Mouse (Mus musculus): ENCODE data around the gene Rln1. TPM values are rescaled to one million over a fixed set of nuclear protein-coding genes. Genes with fewer than 3 reads are reported as not detected.

Gene Rln1
- total and polyA plus RNA-seq, 3 experiments, result 0.11 TPM; not detected in 2

DNA sequence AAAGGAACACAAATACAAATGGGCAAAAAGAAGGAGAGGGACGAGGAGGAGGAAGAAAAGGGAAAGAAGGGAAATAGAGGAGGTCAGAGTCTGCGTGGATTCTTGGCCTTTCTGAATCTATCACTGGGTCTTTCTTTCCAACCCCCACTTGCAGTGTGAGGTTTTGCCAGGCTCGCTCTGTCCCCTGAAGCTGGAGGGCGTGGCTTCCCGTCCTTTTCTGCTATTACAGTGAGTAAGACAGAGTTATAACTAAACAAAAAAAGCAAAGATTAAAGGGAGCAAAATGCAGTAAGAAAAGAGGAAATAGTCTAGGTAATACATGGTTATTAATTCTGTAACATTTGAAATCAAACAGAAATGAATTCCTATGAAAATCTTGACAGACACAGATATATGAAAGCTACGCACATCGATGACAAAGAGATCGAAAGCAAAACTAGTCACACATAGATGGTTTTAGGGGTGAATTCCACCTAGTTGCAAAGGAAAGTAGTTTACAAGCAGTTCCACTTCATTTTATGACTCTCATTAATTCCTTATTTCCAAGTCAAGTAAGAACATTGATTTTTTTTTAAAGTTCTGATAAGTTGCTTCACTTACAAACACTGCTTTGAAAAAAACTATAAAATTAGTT is 10.9 kb downstream of the Rln1 start:
- H3K4me3 ChIP-seq (ENCODE audit: low read depth, low read length), result no peak overlapping the region
- peaks cover 20% of the 10 kb centered on the region for H3K4me1 ChIP-seq (ENCODE audit: insufficient read depth, low read depth, low read length)
- H3K36me3 ChIP-seq (replicated peaks), result no peaks in the 10 kb centered on the region
- TF ChIP-seq GATA1 (IDR thresholded peaks at IDR 0.05; ENCODE audit: borderline replicate concordance, low read length) (no peak), POLR2AphosphoS5 (IDR thresholded peaks at IDR 0.05; ENCODE audit: insufficient replicate concordance, low read depth, low read length) (no peak), CTCF (IDR thresholded peaks at IDR 0.05; ENCODE audit: low read depth, low read length) (no peak), TAL1 (conservative IDR thresholded peaks at IDR 0.05; ENCODE audit: low read depth, low read length) (no peak), GATA2 (IDR thresholded peaks at IDR 0.05; ENCODE audit: borderline replicate concordance, low read depth, low read length) (no peak)
- ATAC-seq (ENCODE audit: extremely low read depth, insufficient number of reproducible peaks, low FRiP score, poor library complexity, severe bottlenecking), result no peak
- no peaks in the 10 kb centered on the region for H3K27me3 ChIP-seq (ENCODE audit: insufficient read depth, low read length)
- no peak for DNase-seq (ENCODE audit: low spot score)
- no peaks in the 10 kb centered on the region for H3K9me3 ChIP-seq (replicated peaks)

DNA sequence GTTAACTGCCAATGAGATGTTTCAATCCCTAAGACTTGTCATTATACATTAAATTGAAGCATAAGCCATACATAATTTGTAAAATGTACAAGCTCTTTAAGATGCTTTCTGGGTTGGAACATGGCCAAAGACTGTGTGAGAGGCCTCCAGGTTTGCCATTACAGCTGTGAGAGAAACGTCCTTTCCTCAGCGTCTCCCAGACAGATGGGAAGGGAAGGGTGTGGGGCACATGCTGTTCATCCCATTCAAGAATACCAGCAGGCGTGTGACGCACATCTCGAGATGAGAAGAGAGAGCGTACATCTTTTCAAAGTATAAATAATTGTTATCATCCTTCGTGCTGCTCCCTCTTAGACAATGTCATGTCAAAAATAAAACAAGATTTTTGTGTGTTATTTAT is 21.8 kb downstream of the Rln1 start:
- no peak for TF ChIP-seq TAL1 (conservative IDR thresholded peaks at IDR 0.05; ENCODE audit: low read depth, low read length)
- no peak for TF ChIP-seq POLR2AphosphoS5 (IDR thresholded peaks at IDR 0.05; ENCODE audit: insufficient replicate concordance, low read depth, low read length)
- TF ChIP-seq GATA2 (IDR thresholded peaks at IDR 0.05; ENCODE audit: borderline replicate concordance, low read depth, low read length), result no peak
- no peak for TF ChIP-seq GATA1 (IDR thresholded peaks at IDR 0.05; ENCODE audit: borderline replicate concordance, low read length)
- no peak for TF ChIP-seq CTCF (IDR thresholded peaks at IDR 0.05; ENCODE audit: low read depth, low read length)
- peaks cover 43% of the 10 kb centered on the region for H3K36me3 ChIP-seq (replicated peaks)

DNA sequence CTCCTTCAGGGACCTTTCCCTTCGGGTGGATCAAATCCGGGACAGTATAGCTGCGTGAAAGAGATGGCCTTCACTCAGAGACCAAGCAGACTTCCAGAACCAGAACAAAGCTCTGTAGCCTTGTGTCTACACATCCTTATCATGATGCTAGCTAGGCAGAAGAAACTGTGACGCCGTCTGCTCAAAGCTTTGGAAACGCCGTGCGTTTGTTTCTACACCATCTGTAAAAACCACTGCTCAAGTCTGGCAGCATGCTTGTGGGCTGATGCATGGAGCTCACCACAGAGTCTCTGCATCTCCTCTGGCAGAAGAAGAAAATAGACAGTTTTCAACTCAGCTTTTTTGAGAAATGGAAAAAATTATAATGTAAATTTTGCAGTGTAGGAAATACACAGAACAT is 22.7 kb downstream of the Rln1 start:
- Histone ChIP-seq H3K4me1 (ENCODE audit: insufficient read depth, low read depth, low read length) (no peaks in the 10 kb centered on the region), H3K36me3 (replicated peaks) (peaks cover 48% of the 10 kb centered on the region), H3K4me3 (ENCODE audit: low read depth, low read length) (no peak overlapping the region), H3K9me3 (replicated peaks) (no peaks in the 10 kb centered on the region; the same call in 1 of the 2 replicates), H3K27me3 (ENCODE audit: insufficient read depth, low read length) (no peaks in the 10 kb centered on the region)
- TF ChIP-seq GATA2 (IDR thresholded peaks at IDR 0.05; ENCODE audit: borderline replicate concordance, low read depth, low read length) (no peak), CTCF (IDR thresholded peaks at IDR 0.05; ENCODE audit: low read depth, low read length) (no peak), POLR2AphosphoS5 (IDR thresholded peaks at IDR 0.05; ENCODE audit: insufficient replicate concordance, low read depth, low read length) (no peak), GATA1 (IDR thresholded peaks at IDR 0.05; ENCODE audit: borderline replicate concordance, low read length) (no peak)
- no peak for DNase-seq (ENCODE audit: low spot score)
- ATAC-seq (ENCODE audit: extremely low read depth, insufficient number of reproducible peaks, low FRiP score, poor library complexity, severe bottlenecking), result no peak

More for the DNA sequence above, 21.8 kb downstream of the Rln1 start:
- no peaks in the 10 kb centered on the region; the same call in 1 of the 2 replicates for H3K9me3 ChIP-seq (replicated peaks)
- H3K27me3 ChIP-seq (ENCODE audit: insufficient read depth, low read length), result no peaks in the 10 kb centered on the region
- DNase-seq (ENCODE audit: low spot score), result no peak
- no peaks in the 10 kb centered on the region for H3K4me1 ChIP-seq (ENCODE audit: insufficient read depth, low read depth, low read length)
- no peak for ATAC-seq (ENCODE audit: extremely low read depth, insufficient number of reproducible peaks, low FRiP score, poor library complexity, severe bottlenecking)
- H3K4me3 ChIP-seq (ENCODE audit: low read depth, low read length), result no peak overlapping the region

DNA sequence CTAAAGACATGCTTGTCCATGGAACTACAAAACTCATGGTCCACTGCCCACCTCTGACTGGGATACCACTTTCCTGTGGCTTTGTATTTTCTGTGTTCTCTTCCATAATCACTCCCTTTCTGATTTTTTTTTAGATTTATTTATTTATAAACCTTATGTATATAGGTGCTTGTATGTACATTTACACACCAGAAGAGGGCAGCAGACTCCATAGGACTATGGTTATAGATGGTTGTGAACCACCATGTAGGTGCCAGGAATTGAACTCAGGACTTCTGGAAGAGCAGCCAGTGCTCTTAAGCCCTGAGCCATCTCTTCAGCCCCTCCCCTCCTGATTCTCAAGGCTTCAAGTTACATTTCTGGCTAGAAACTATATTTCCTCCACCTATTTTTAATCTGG is 25.6 kb downstream of the Rln1 start:
- Histone ChIP-seq H3K27me3 (ENCODE audit: insufficient read depth, low read length) (no peaks in the 10 kb centered on the region), H3K4me1 (ENCODE audit: insufficient read depth, low read depth, low read length) (no peaks in the 10 kb centered on the region), H3K36me3 (replicated peaks) (peaks cover 60% of the 10 kb centered on the region), H3K4me3 (ENCODE audit: low read depth, low read length) (no peak overlapping the region), H3K9me3 (replicated peaks) (no peaks in the 10 kb centered on the region)
- ATAC-seq (ENCODE audit: extremely low read depth, insufficient number of reproducible peaks, low FRiP score, poor library complexity, severe bottlenecking) (no peak), DNase-seq (ENCODE audit: low spot score) (no peak)
- TF ChIP-seq POLR2AphosphoS5 (IDR thresholded peaks at IDR 0.05; ENCODE audit: insufficient replicate concordance, low read depth, low read length) (no peak), GATA1 (IDR thresholded peaks at IDR 0.05; ENCODE audit: borderline replicate concordance, low read length) (no peak), GATA2 (IDR thresholded peaks at IDR 0.05; ENCODE audit: borderline replicate concordance, low read depth, low read length) (no peak), TAL1 (conservative IDR thresholded peaks at IDR 0.05; ENCODE audit: low read depth, low read length) (no peak), CTCF (IDR thresholded peaks at IDR 0.05; ENCODE audit: low read depth, low read length) (no peak)

DNA sequence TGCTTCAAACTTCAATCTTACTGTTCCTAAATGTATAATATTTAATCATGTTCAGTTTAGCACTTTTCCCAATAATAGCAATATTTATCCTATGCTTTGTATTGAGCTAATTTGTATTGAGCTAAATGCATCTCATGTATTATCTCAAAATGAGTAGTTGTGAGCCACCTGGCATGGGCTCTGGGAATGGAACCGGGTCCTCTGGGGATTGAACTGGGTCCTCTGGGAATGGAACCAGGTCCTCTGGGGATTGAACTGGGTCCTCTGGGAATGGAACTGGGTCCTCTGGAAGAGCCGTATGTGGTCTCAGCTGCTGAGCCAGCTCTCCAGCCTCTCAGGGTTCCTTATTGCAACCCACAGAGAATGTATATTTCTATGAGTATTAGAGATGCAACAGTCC is 32.4 kb downstream of the Rln1 start:
- DNase-seq (ENCODE audit: low spot score) (no peak), ATAC-seq (ENCODE audit: extremely low read depth, insufficient number of reproducible peaks, low FRiP score, poor library complexity, severe bottlenecking) (no peak)
- TF ChIP-seq POLR2AphosphoS5 (IDR thresholded peaks at IDR 0.05; ENCODE audit: insufficient replicate concordance, low read depth, low read length) (no peak), CTCF (IDR thresholded peaks at IDR 0.05; ENCODE audit: low read depth, low read length) (no peak), TAL1 (conservative IDR thresholded peaks at IDR 0.05; ENCODE audit: low read depth, low read length) (no peak), GATA1 (IDR thresholded peaks at IDR 0.05; ENCODE audit: borderline replicate concordance, low read length) (no peak), GATA2 (IDR thresholded peaks at IDR 0.05; ENCODE audit: borderline replicate concordance, low read depth, low read length) (no peak)
- no peaks in the 10 kb centered on the region for H3K4me1 ChIP-seq (ENCODE audit: insufficient read depth, low read depth, low read length)
- H3K4me3 ChIP-seq (ENCODE audit: low read depth, low read length), result no peak overlapping the region
- no peaks in the 10 kb centered on the region for H3K9me3 ChIP-seq (replicated peaks)
- H3K27me3 ChIP-seq (ENCODE audit: insufficient read depth, low read length), result no peaks in the 10 kb centered on the region
- peaks cover 74% of the 10 kb centered on the region for H3K36me3 ChIP-seq (replicated peaks)

DNA sequence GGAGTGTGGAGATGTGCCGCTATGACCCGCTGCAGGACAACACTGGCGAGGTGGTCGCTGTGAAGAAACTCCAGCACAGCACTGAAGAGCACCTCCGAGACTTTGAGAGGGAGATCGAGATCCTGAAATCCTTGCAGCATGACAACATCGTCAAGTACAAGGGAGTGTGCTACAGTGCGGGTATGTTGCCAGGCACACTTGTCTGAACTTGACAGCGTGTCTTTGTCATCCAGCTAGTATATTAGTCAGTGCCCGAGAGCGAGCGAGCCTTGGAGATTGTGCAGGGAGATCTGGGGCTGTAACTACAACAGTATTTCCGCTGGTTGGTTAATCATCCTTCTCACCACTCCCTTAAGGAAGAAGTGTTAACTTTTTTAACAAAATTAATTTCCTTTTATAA is 33.6 kb downstream of the Rln1 start:
- no peaks in the 10 kb centered on the region for H3K27me3 ChIP-seq (ENCODE audit: insufficient read depth, low read length)
- ATAC-seq (ENCODE audit: extremely low read depth, insufficient number of reproducible peaks, low FRiP score, poor library complexity, severe bottlenecking) (no peak), DNase-seq (ENCODE audit: low spot score) (no peak)
- no peak overlapping the region for H3K4me3 ChIP-seq (ENCODE audit: low read depth, low read length)
- no peak for TF ChIP-seq GATA1 (IDR thresholded peaks at IDR 0.05; ENCODE audit: borderline replicate concordance, low read length)
- TF ChIP-seq POLR2AphosphoS5 (IDR thresholded peaks at IDR 0.05; ENCODE audit: insufficient replicate concordance, low read depth, low read length), result no peak
- no peak for TF ChIP-seq GATA2 (IDR thresholded peaks at IDR 0.05; ENCODE audit: borderline replicate concordance, low read depth, low read length)
- TF ChIP-seq CTCF (IDR thresholded peaks at IDR 0.05; ENCODE audit: low read depth, low read length), result no peak
- no peak for TF ChIP-seq TAL1 (conservative IDR thresholded peaks at IDR 0.05; ENCODE audit: low read depth, low read length)
- H3K36me3 ChIP-seq (replicated peaks), result peaks cover 76% of the 10 kb centered on the region
- no peaks in the 10 kb centered on the region for H3K4me1 ChIP-seq (ENCODE audit: insufficient read depth, low read depth, low read length)
- H3K9me3 ChIP-seq (replicated peaks), result no peaks in the 10 kb centered on the region

Data from G1E (cell line).